ENCODE assay signal across 11 mouse cellular contexts in the genomic region with DNA sequence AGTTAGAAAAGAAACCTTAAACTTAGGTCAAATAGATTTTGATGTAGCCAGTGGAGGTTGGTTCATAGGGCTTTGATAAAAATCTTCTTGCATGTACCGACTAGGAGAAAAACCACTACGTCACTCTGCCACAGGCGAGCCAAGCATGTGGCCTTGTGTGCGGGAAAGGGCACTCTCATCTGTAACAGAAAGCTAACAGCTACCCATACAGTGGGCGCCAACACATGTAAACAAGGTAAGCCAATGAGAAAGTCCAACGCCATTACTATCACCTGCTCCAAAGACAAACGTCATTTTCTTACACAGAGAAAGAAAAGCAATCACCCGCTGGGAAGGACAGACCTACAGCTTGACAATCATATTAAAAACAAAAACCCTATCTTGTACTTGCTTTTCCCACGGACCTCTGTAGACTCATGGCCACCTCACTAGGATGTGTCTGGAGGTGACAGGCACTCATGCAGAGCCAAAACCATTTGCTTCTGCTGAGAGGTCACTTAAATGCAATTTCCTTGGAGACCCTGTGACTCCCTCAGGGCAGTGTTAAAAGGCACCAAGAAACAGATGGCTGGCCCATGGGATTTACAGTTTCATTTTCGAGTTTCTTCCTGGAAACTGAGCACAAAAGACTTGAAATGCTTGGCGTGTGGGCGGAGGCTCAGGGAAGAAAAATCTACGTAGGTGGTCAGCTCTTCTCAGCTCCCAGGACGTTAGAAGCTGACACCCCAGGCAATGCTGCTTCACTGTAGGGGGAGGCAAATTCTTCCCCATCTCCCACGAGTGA.
DNase-seq lines count a peak whose midpoint lies in the region; ATAC-seq and TF ChIP-seq lines count a peak whose summit lies in the region.
"Had no signal": no experiment of that assay in that cellular context is flagged by ENCODE, and none has a peak within 500 bp of the region (broad histone marks: within the 10 kb centered on the region; RNA-seq: fewer than 3 reads in every experiment).

No protein-coding gene starts in this region.

- 69% methylated on average over 15 of the region's 15 CpGs for WGBS in hindbrain, embryonic 10.5 days
- 69% methylated on average over 15 of the region's 15 CpGs for WGBS in hindbrain, embryonic 16.5 days
- WGBS in embryonic facial prominence, embryonic 10.5 days, result 73% methylated on average over 15 of the region's 15 CpGs
- WGBS in cerebellum, adult 2 months, result 69% methylated on average over 15 of the region's 15 CpGs

- in situ Hi-C loops in CH12.LX (cut with MboI; ENCODE audit: low pct_ligation_motif_present, low pct_unique_long_range_greater_than_20kb, low sequenced_read_pairs), result no loop called here

- H3K9ac ChIP-seq in hindbrain, embryonic 16.5 days (ENCODE audit: low read depth, low read length), result no peak overlapping the region
- no peak overlapping the region for H3K9ac ChIP-seq in CH12.LX (ENCODE audit: insufficient read depth, low read depth)

- H3K36me3 ChIP-seq in hindbrain, embryonic 10.5 days, result peaks cover 98% of the 10 kb centered on the region
- peaks cover 8% of the 10 kb centered on the region for H3K36me3 ChIP-seq in hindbrain, embryonic 16.5 days (ENCODE audit: control insufficient read depth, insufficient read depth, low read length)
- H3K36me3 ChIP-seq in CH12.LX (replicated peaks in 1 of 2; ENCODE audit: control insufficient read depth in 1 of 2, insufficient read depth in 1 of 2, low read length in 1 of 2), result no peaks in the 10 kb centered on the region
- peaks cover 100% of the 10 kb centered on the region for H3K36me3 ChIP-seq in embryonic facial prominence, embryonic 10.5 days (replicated peaks)

- no peak for TF ChIP-seq CTCF in CH12.LX (conservative IDR thresholded peaks at IDR 0.05 in 1 of 2, IDR thresholded peaks at IDR 0.05 in 1 of 2; ENCODE audit: low read depth in 2 of 2, low read length in 2 of 2)
- TF ChIP-seq CTCF in cerebellum, adult 2 months (IDR thresholded peaks at IDR 0.05; ENCODE audit: borderline replicate concordance, insufficient read depth, low read depth, low read length), result no peak

- H3K4me1 ChIP-seq in hindbrain, embryonic 10.5 days (replicated peaks), result peaks cover 5% of the 10 kb centered on the region; the same call in 1 of the 2 replicates
- no peaks in the 10 kb centered on the region for H3K4me1 ChIP-seq in hindbrain, embryonic 16.5 days (ENCODE audit: control insufficient read depth, insufficient read depth, low read depth, low read length)
- peaks cover 2 to 10% of the 10 kb centered on the region in 2 experiments; a peak in 3 of 4 replicates for H3K4me1 ChIP-seq in CH12.LX (ENCODE audit: control insufficient read depth in 1 of 2, insufficient read depth in 2 of 2)
- H3K4me1 ChIP-seq in embryonic facial prominence, embryonic 10.5 days, result no peaks in the 10 kb centered on the region
- H3K4me1 ChIP-seq in cerebellum, adult 2 months (ENCODE audit: control insufficient read depth, insufficient read depth, low read length), result no peaks in the 10 kb centered on the region

- DNase-seq in hindbrain, embryonic 10.5 days (ENCODE audit: low spot score), result peak; percentile 7
- DNase-seq in CH12.LX (ENCODE audit: extremely low read depth), result peak; percentile 22
- DNase-seq in adrenal gland, postnatal 25 days, result peak; percentile 38
- DNase-seq in left cerebral cortex, postnatal 14 days (ENCODE audit: low spot score in 2 of 2), result peak; percentile 31 to 59
- no peak for DNase-seq in embryonic facial prominence, embryonic 10.5 days (ENCODE audit: low spot score)
- DNase-seq in cerebellum, adult 2 months, result no peak
- DNase-seq: gastrocnemius, postnatal 14 days; heart, postnatal 36 days; lung, postnatal 10 days had no signal

- dilution Hi-C loops in CH12.LX (cut with MboI; ENCODE audit: extremely low pct_ligation_motif_present, extremely low pct_unique_long_range_greater_than_20kb, low sequenced_read_pairs), result no loop called here

- TF ChIP-seq POLR2A in CH12.LX (IDR thresholded peaks at IDR 0.05; ENCODE audit: low read depth, low read length), result no peak
- no peak for TF ChIP-seq POLR2A in cerebellum, adult 2 months (IDR thresholded peaks at IDR 0.05; ENCODE audit: borderline replicate concordance, insufficient read depth, low read length)

- no peak overlapping the region for H3K4me2 ChIP-seq in hindbrain, embryonic 16.5 days (ENCODE audit: low read length)
- peak overlapping the region; percentile 30; the same call in 1 of the 2 replicates for H3K4me2 ChIP-seq in CH12.LX (ENCODE audit: insufficient read depth, low read depth, poor library complexity, severe bottlenecking)

- no peaks in the 10 kb centered on the region for H3K9me3 ChIP-seq in hindbrain, embryonic 10.5 days
- H3K9me3 ChIP-seq in hindbrain, embryonic 16.5 days (ENCODE audit: control insufficient read depth, low read length), result no peaks in the 10 kb centered on the region
- H3K9me3 ChIP-seq in CH12.LX (replicated peaks; ENCODE audit: low read length), result no peaks in the 10 kb centered on the region
- no peaks in the 10 kb centered on the region for H3K9me3 ChIP-seq in embryonic facial prominence, embryonic 10.5 days

- intact Hi-C loops in left cerebral cortex, postnatal 14 days (cut with DNase I), result no loop called here

- TF ChIP-seq EP300 in CH12.LX (IDR thresholded peaks at IDR 0.05; ENCODE audit: low read length), result no peak; the same call in 1 of the 2 replicates

- ATAC-seq in hindbrain, embryonic 16.5 days, result no peak
- ATAC-seq in CD4-positive, CD25-positive, alpha-beta regulatory T cell, adult 4 months, result no peak

- no peaks in the 10 kb centered on the region for H3K79me2 ChIP-seq in CH12.LX (replicated peaks; ENCODE audit: control insufficient read depth, extremely low read depth, insufficient read depth, poor library complexity, severe bottlenecking)

- H3K4me3 ChIP-seq in hindbrain, embryonic 10.5 days, result no peak overlapping the region
- no peak overlapping the region for H3K4me3 ChIP-seq in hindbrain, embryonic 16.5 days (ENCODE audit: low read length)
- no peak overlapping the region for H3K4me3 ChIP-seq in CH12.LX (replicated peaks in 1 of 3; ENCODE audit: low read depth in 2 of 3, low read length in 2 of 3, poor library complexity in 1 of 3)
- H3K4me3 ChIP-seq in embryonic facial prominence, embryonic 10.5 days, result no peak overlapping the region
- no peak overlapping the region for H3K4me3 ChIP-seq in cerebellum, adult 2 months (replicated peaks; ENCODE audit: insufficient read depth, low read depth, low read length)

- no peaks in the 10 kb centered on the region for H3K27me3 ChIP-seq in hindbrain, embryonic 10.5 days (ENCODE audit: insufficient read depth, poor library complexity, severe bottlenecking)
- H3K27me3 ChIP-seq in hindbrain, embryonic 16.5 days (replicated peaks; ENCODE audit: control insufficient read depth, insufficient read depth, low read length), result no peaks in the 10 kb centered on the region
- no peaks in the 10 kb centered on the region for H3K27me3 ChIP-seq in CH12.LX (replicated peaks)
- H3K27me3 ChIP-seq in embryonic facial prominence, embryonic 10.5 days (replicated peaks; ENCODE audit: low read depth, poor library complexity, severe bottlenecking), result no peaks in the 10 kb centered on the region
- no peaks in the 10 kb centered on the region for H3K27me3 ChIP-seq in cerebellum, adult 2 months (ENCODE audit: control insufficient read depth, insufficient read depth, low read length)

- no peak for TF ChIP-seq RAD21 in CH12.LX (IDR thresholded peaks at IDR 0.05; ENCODE audit: low read depth, low read length)

- H3K27ac ChIP-seq in hindbrain, embryonic 10.5 days, result no peak overlapping the region
- H3K27ac ChIP-seq in hindbrain, embryonic 16.5 days (ENCODE audit: low read depth, low read length), result no peak overlapping the region
- no peak overlapping the region for H3K27ac ChIP-seq in CH12.LX (ENCODE audit: insufficient read depth, low read depth)
- H3K27ac ChIP-seq in embryonic facial prominence, embryonic 10.5 days (replicated peaks), result no peak overlapping the region
- H3K27ac ChIP-seq in cerebellum, adult 2 months (ENCODE audit: insufficient read depth, low read length), result no peak overlapping the region

TF ChIP-seq in CH12.LX, 34 proteins besides CTCF, POLR2A, EP300 and RAD21:
- TF ChIP-seq JUND (conservative IDR thresholded peaks at IDR 0.05; ENCODE audit: low read depth, low read length) (no peak), IRF4 (IDR thresholded peaks at IDR 0.05; ENCODE audit: low read depth, low read length) (0 out of 2 replicates have a peak, but pooled peaks have one; percentile 15)

Comparison
In these comparisons a context has a peak if more than half of its experiments do, and no peak if none do; other contexts are left out.
1. DNase-seq: peak in hindbrain, embryonic 10.5 days (single experiment), CH12.LX (single experiment), adrenal gland, postnatal 25 days (single experiment) and left cerebral cortex, postnatal 14 days (2 of 2); none in embryonic facial prominence, embryonic 10.5 days (single experiment) and cerebellum, adult 2 months (0 of 2).